Mouse (Mus musculus) midbrain, embryonic 11.5 days (tissue): ENCODE results near the gene Wdr46. TPM values are rescaled to one million over a fixed set of nuclear protein-coding genes. Genes with fewer than 3 reads are reported as not detected.

ENCODE experiments used
- ATAC-seq: fragments of 200-750 bp; cut with Nextera tagmentation; 2 replicates; pipeline ENCODE4 v1.8.0; 2017; ENCODE audit warnings: moderate TSS enrichment, moderate library complexity; ENCODE audit not compliant: low FRiP score
- DNase-seq: peaks from one replicate; pipeline ENCODE4 v3.0.0; 2015; ENCODE audit warnings: low spot score; ENCODE audit errors: missing footprints
- H3K27ac ChIP-seq: fragments of 300-500 bp; sonication (generic); 2 replicates; pipeline ENCODE4 v1.5.1; 2014; ENCODE audit warnings: low read depth, low read length
- H3K27me3 ChIP-seq: fragments of 300-500 bp; sonication (generic); 2 replicates; pipeline ENCODE4 v1.6.1; 2014; ENCODE audit warnings: mild to moderate bottlenecking, low read length, moderate library complexity, mixed read lengths; ENCODE audit not compliant: control insufficient read depth, insufficient read depth
- H3K36me3 ChIP-seq: fragments of 300-500 bp; sonication (generic); 2 replicates; pipeline ENCODE4 v1.6.1; 2014; ENCODE audit warnings: mild to moderate bottlenecking, low read length, moderate library complexity, mixed read lengths; ENCODE audit not compliant: control insufficient read depth, insufficient read depth
- H3K4me1 ChIP-seq: fragments of 300-500 bp; sonication (generic); 2 replicates; pipeline ENCODE4 v1.6.1; 2014; ENCODE audit warnings: low read length; ENCODE audit not compliant: control insufficient read depth, insufficient read depth
- H3K4me2 ChIP-seq: fragments of 300-500 bp; sonication (generic); 2 replicates; pipeline ENCODE4 v1.6.1; 2014; ENCODE audit warnings: mild to moderate bottlenecking, moderate library complexity
- H3K4me3 ChIP-seq: fragments of 300-500 bp; sonication (generic); 2 replicates; pipeline ENCODE4 v1.5.1; 2014; ENCODE audit warnings: low read depth, low read length
- H3K9ac ChIP-seq: fragments of 300-500 bp; sonication (generic); 2 replicates; pipeline ENCODE4 v1.6.1; 2014; ENCODE audit warnings: low read length
- H3K9me3 ChIP-seq: fragments of 300-500 bp; sonication (generic); 2 replicates; pipeline ENCODE4 v1.6.1; 2016; ENCODE audit warnings: low read length; ENCODE audit not compliant: control insufficient read depth
- whole genome bisulfite sequencing: fragments of 180-500 bp; shearing (Covaris S2); extraction: QIAGEN DNeasy Blood & Tissue Kit; methylation state at CpG from one replicate; pipeline ENCODE4 v1.1.7; 2014; 5-methylcytosine and 5-hydroxymethylcytosine counted together
- polyA plus RNA-seq: library from polyadenylated mRNA; unstranded; fragments of >200 nt; fragmentation: Nextera tagmentation; extraction: Ambion mirVana; gene quantifications from 2 replicates; pipeline ENCODE4 v1.2.1, GENCODE M21; 2014

Wdr46 gene
- polyA plus RNA-seq, 1 experiment from 2014 or later: 27.4 TPM

DNA sequence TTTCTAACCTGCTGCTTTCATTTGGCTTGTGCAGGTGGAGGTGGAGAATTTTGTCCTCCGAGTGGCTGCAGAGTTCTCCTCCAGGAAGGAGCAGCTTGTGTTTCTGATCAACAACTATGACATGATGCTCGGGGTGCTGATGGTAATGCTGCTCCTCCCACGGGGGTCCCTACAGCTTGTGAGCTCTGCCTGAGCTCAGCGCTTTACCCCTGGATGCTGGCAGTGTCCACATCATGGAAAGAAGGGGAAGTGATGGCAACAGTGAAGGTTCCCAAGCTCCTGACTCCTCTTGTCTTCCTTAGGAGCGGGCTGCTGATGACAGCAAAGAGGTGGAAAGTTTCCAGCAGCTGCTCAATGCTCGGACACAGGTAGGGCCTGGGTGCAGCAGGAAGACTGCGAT lies 22.4 kb downstream of the Wdr46 start:
- no peak for DNase-seq
- Histone ChIP-seq H3K9ac (no peak overlapping the region), H3K4me2 (no peak overlapping the region), H3K4me1 (no peaks in the 10 kb centered on the region), H3K9me3 (no peaks in the 10 kb centered on the region), H3K36me3 (peaks cover 15% of the 10 kb centered on the region), H3K27me3 (no peaks in the 10 kb centered on the region), H3K4me3 (no peak overlapping the region), H3K27ac (no peak overlapping the region)
- 96% methylated on average over 7 of the region's 7 CpGs for WGBS
- ATAC-seq: no peak

DNA sequence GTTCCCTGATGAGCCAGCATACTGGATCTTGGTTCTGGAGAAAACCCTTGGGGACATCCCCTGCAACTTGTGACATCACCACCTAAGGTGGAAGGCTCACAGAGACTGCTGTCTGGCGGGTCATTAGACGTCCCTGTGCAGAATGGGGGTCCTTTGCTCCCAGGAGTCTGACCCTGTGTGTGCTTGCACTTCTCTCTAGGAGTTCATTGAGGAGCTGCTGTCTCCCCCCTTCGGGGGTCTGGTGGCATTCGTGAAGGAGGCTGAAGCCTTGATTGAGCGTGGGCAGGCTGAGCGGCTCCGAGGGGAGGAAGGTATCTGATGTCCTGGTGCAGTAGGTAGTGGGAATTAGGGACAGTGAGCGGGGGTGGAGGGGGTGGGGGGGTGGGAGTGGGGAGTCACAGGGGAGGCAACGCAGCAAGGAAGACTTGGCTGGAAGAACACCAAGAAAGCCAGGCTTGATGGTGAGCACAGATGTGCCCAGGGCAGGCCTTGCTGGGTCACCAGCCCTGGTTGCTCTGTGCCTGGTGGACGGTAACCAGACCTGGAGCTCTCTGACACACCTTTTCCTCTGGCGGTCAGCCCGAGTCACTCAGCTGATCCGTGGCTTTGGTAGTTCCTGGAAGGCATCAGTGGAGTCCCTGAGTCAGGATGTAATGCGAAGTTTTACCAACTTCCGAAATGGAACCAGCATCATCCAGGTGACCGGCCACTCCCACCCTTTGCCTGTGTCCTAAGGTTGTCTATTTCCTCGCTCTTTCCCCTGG lies 24.8 kb downstream of the Wdr46 start:
- ATAC-seq (no peak), DNase-seq (no peak)
- Histone ChIP-seq H3K36me3 (peaks cover 7% of the 10 kb centered on the region), H3K4me2 (no peak overlapping the region), H3K9me3 (no peaks in the 10 kb centered on the region), H3K27ac (no peak overlapping the region), H3K4me3 (no peak overlapping the region), H3K9ac (no peak overlapping the region), H3K27me3 (no peaks in the 10 kb centered on the region), H3K4me1 (no peaks in the 10 kb centered on the region)
- WGBS: 92% methylated on average over 14 of the region's 17 CpGs

DNA sequence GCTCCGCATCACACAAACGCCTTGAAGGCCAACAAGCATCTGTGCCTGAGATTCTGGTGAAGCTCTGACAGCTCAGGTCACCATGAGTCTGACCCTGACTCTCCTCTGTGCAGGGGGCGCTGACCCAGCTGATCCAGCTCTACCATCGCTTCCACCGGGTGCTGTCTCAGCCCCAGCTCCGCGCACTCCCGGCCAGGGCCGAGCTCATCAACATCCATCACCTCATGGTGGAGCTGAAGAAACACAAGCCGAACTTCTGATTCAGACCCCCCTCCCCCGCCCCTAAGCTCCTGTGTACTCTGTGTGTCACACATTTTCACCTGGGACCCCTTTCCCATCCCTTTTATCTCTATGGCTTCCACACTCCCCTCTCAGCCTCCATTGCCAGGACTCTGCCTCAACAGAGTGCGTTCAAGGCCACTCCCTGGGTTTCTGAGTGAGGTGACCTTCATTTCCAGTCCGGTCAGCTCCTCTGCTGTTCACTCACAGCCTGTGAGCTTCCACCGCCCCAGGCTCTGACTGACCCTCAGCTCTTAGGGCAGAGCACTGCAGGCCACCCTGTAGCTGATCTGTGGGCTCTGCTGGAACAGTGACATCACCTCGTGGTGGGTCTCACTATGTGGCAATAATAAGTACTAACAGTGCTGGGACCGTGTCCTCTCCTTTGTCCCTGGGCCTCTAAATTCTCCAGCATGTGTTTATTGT lies 25.5 kb downstream of the Wdr46 start:
- no peak overlapping the region for H3K27ac ChIP-seq
- DNase-seq: no peak
- no peaks in the 10 kb centered on the region for H3K9me3 ChIP-seq
- no peaks in the 10 kb centered on the region for H3K4me1 ChIP-seq
- H3K4me3 ChIP-seq: no peak overlapping the region
- H3K27me3 ChIP-seq: no peaks in the 10 kb centered on the region
- peaks cover 7% of the 10 kb centered on the region for H3K36me3 ChIP-seq
- no peak for ATAC-seq
- 89% methylated on average over 16 of the region's 16 CpGs for WGBS
- no peak overlapping the region for H3K9ac ChIP-seq
- no peak overlapping the region for H3K4me2 ChIP-seq

DNA sequence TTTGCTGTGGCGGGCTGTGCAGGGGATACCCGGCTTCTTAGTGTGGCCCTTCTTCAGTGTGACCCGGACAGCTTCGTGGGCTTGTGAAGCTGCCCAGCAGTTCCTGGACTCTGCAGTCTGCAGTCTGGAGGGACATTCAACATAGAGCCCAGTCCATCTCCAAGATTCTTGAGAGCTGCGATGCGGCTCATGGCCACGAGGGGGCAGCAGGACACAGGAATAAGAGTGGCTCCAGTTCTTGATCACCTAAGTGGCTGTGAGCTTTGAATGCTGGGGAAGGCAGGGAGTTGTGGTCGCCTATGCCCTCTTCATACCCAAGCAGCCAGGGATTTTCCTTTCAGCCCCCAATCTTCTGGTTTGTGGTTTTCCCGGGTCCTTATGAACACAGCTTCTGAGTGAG lies 28.0 kb downstream of the Wdr46 start:
- Histone ChIP-seq H3K9ac (no peak overlapping the region), H3K4me3 (no peak overlapping the region), H3K9me3 (no peaks in the 10 kb centered on the region), H3K36me3 (no peaks in the 10 kb centered on the region), H3K4me1 (no peaks in the 10 kb centered on the region), H3K27ac (no peak overlapping the region), H3K27me3 (no peaks in the 10 kb centered on the region), H3K4me2 (no peak overlapping the region)
- peak; percentile 69; the same call in 1 of the 2 replicates for ATAC-seq
- 3% methylated on average over 9 of the region's 9 CpGs for WGBS
- DNase-seq: peak; percentile 99

DNA sequence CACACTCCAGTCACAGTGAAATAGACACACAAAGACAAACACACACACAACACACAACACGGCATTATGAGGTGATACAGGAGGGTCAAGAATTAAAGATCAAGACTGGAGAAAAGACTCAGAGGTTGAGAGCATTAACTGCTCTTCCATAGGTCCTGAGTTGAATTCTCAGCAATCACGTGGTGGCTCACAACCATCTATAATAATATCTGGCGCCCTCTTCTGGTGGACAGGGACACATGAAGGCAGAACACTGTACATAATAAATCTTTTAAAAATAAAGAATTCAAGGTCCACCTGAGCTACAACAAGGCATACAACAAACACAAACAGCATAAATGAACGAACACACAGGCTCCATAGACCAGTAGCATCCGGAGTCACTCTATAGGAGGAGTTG lies 28.5 kb downstream of the Wdr46 start:
- DNase-seq (no peak), ATAC-seq (peak; percentile 64)
- H3K4me3 ChIP-seq: no peak overlapping the region
- no peak overlapping the region for H3K4me2 ChIP-seq
- no peak overlapping the region for H3K9ac ChIP-seq
- 38% methylated on average over 5 of the region's 5 CpGs for WGBS
- no peaks in the 10 kb centered on the region for H3K27me3 ChIP-seq
- H3K4me1 ChIP-seq: no peaks in the 10 kb centered on the region
- H3K9me3 ChIP-seq: no peaks in the 10 kb centered on the region
- no peak overlapping the region for H3K27ac ChIP-seq
- H3K36me3 ChIP-seq: no peaks in the 10 kb centered on the region

DNA sequence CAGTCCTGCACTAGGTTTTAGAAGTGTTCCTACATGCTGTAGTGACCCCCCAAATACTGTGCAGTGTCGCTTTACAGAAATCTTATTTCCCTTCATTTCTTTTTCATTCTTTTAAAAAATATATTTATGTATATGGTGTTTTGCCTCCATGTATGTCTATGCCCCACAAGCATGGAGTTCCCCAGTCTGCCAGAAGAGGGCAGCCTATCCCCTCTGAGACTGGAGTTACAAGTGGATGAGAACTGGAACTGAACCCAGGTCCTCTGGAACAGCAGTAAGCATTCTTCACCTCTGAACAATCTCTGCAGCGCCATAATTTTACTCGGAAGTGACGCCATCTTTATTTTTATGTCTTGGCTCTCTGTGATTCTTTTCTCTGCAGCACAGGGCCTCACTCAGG lies 28.9 kb downstream of the Wdr46 start:
- 78% methylated on average over 4 of the region's 4 CpGs for WGBS
- DNase-seq: no peak
- no peaks in the 10 kb centered on the region for H3K27me3 ChIP-seq
- H3K4me3 ChIP-seq: no peak overlapping the region
- no peaks in the 10 kb centered on the region for H3K9me3 ChIP-seq
- no peaks in the 10 kb centered on the region for H3K36me3 ChIP-seq
- no peak overlapping the region for H3K9ac ChIP-seq
- H3K4me1 ChIP-seq: no peaks in the 10 kb centered on the region
- H3K27ac ChIP-seq: no peak overlapping the region
- no peak for ATAC-seq
- H3K4me2 ChIP-seq: no peak overlapping the region

DNA sequence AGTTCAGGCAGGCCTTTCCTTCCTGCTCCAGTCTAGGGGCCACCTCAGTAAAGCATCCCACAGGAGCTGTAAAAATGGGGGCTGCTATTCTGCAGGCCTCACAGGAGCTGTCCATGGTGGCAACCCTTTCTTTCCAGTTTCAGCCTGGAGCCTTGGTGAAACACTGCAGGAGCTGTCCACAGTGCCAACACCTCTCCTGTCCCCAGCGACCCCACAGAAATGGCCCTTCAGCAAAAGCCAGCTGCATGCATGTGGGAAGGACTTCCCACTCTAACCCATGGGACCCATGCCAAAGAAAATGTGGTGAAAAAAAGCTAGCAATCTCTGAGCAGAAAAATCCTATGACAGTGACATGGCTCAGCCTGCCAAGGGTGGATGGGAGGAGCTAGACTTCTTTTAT lies 32.2 kb downstream of the Wdr46 start:
- Histone ChIP-seq H3K27ac (no peak overlapping the region), H3K4me2 (no peak overlapping the region), H3K9me3 (no peaks in the 10 kb centered on the region), H3K4me3 (no peak overlapping the region), H3K27me3 (peaks cover 7% of the 10 kb centered on the region), H3K36me3 (no peaks in the 10 kb centered on the region), H3K4me1 (no peaks in the 10 kb centered on the region), H3K9ac (no peak overlapping the region)
- DNase-seq: no peak
- 13% methylated on average over 1 of the region's 1 CpGs for WGBS
- no peak for ATAC-seq

DNA sequence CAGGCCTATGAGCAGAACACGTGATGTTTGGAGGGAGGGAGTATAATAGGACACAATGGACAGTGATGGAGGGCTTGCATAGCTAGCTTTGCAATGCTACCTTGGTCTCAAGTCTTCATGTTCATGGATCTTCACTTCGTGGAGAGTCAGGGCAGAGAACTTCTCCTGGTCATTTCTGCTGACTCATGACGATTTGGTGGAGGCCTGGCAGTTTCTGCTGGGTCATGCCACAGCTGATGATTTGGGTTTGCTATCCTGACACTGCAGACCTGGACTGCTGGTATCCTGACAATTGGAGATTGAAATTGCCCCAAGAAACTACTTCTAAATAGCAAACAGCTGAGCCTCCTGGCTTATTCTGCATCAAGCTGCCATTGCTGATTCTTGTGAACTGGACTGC lies 33.1 kb downstream of the Wdr46 start:
- H3K27me3 ChIP-seq: peaks cover 16% of the 10 kb centered on the region
- H3K4me2 ChIP-seq: no peak overlapping the region
- H3K27ac ChIP-seq: no peak overlapping the region
- H3K9ac ChIP-seq: no peak overlapping the region
- H3K4me1 ChIP-seq: peaks cover 3% of the 10 kb centered on the region; the same call in 1 of the 2 replicates
- no peaks in the 10 kb centered on the region for H3K9me3 ChIP-seq
- H3K4me3 ChIP-seq: no peak overlapping the region
- ATAC-seq (no peak), DNase-seq (no peak)
- H3K36me3 ChIP-seq: no peaks in the 10 kb centered on the region
- WGBS: 76% methylated on average over 3 of the region's 3 CpGs

DNA sequence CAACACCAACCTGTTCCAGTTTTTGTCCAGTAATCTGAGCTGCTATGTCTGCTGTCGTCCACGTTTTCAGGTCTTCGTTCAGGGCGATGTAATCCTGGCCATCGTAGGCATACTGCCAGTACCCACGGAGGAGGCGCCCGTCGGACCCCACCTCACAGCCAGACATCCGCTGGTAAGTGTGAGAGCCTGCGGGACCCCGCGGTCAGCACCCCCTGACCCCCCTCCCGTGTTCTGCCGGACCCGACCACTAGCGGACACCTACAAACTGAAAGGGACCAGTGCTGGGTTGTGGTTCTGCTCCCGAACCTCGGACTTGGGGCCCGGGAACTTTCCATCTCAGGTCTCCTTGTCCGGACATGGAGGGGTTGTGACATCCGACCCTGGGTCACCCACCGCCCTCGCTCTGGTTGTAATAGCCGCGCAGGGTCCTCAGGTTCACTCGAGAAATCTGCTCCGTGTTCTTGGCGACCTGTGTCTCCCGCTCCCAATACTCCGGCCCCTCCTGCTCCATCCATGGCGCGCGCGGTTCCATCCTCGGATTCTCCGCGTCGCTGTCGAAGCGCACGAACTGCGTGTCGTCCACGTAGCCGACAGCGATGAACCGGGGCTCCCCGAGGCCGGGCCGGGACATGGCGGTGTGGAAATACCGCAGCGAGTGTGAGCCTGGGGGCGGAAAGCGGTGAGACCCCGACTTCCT lies 37.5 kb downstream of the Wdr46 start:
- H3K4me2 ChIP-seq: peak overlapping the region; percentile 44
- ATAC-seq (no peak), DNase-seq (peak; percentile 86)
- peak overlapping the region; percentile 24; the same call in 1 of the 2 replicates for H3K9ac ChIP-seq
- H3K27me3 ChIP-seq: peaks cover 29% of the 10 kb centered on the region
- H3K9me3 ChIP-seq: no peaks in the 10 kb centered on the region
- H3K4me1 ChIP-seq: peaks cover 7% of the 10 kb centered on the region
- WGBS: 2% methylated on average over 57 of the region's 57 CpGs
- H3K36me3 ChIP-seq: no peaks in the 10 kb centered on the region
- H3K4me3 ChIP-seq: peak overlapping the region; percentile 30
- H3K27ac ChIP-seq: no peak overlapping the region
